Mouse (Mus musculus): Measurements from ENCODE around the gene Snx29.

The Snx29 gene

DNA sequence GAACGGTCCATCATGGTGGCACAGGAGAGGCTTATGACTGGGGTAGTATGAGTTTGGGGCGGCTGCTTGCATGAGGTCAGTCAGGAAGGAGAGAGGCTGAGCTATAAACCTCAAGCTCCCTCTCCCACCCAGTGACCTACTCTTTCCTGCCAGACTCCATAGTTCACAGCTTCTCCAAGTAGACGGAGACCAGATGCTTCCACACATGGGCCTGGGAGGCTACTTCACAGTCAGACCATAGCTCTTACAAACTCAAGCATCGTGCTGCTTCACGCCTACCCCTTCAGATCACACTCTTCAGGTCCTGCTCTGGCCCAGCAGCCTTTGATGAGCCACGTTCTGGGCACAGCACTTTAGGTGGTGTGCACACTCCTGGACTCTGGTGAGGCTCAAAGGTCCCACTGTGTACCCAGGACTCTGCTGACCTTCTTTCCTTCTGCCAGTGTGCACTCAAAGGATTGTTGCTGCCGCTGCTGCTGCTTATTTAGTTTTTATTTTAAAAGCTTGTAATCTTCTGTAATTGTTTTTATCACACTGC, 313.6 kb downstream of the Snx29 start:
- DNase-seq (ENCODE audit: low read depth, low spot score): no peak

DNA sequence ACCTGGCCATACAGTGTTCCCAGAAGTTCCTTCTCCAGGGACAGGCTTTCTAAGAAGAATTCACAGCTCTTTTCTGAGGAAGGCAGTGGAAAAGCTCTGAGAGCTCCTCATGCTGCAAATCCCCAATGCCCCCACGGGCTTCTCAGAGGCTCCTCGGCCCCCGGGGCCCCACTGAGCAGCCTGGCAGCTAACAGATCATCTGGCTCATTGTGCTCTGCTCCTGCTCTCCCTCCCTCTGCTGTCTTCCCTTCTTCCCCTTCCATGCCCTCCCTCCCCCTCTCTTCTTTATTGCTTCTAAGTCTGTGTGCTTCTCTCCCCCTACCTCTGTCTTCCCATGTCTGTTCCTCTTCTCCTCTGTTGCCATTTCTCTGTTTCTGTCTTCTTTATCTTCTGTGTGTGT, 314.2 kb downstream of the Snx29 start:
- no peak for DNase-seq (ENCODE audit: low read depth, low spot score)

DNA sequence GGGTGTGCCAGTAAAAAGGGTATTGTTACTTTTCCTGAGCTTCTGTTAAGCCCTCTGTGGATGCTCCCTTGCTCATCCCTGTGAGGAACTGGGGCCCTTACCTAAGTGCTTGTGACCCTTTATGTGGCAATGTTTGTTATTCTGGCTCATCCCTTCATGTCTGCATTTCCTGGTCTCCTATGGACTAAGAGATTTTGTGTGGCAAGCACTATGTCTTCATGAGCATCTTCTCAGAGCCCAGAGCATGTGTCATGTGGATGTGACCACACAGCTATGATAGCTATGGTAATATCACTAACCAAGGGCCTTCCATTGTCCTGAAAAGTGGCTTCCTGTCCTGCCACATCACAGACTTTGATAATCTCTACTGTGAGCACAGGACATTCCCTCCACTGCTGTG, 315.1 kb downstream of the Snx29 start:
- DNase-seq (ENCODE audit: low read depth, low spot score): no peak

DNA sequence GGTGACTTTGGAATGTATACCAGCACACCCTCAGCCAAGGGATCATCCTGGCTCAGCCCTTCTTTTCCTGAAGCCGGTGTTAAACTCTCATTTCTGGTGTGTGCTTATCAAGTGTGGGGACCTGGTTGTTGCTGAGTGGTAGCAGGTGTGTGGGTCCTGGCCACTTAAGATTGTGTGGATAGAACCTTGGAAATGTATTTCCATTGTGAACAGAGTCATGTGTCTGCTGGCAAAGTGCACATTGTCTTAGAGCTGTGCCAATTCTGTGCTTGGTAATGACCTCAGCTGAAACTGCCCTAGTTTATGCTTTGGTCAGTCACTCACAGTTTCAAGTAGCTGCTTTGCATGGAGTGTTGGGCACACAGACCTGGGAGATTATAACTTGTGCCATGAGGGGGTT, 316.0 kb downstream of the Snx29 start:
- no peak for DNase-seq (ENCODE audit: low read depth, low spot score)

DNA sequence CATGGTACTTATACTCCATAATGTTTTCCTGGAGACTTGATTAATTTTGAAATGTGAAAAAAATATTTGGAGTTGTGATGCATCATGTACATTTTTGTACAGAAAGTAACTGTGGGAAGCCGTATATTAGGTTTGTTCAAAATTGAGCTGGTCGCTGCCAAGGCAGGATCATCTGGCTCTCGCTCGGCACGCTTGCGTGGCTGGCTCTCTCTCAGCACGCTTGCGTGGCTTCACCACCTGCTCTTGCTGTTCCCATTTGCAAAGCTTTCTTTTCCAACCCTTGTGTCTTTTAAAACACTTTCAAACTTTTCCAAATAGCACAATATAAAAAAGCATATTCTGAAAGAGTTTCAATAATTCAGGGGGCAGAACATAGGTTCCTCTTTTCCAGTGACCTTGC, 317.2 kb downstream of the Snx29 start:
- DNase-seq (ENCODE audit: low read depth, low spot score): no peak

DNA sequence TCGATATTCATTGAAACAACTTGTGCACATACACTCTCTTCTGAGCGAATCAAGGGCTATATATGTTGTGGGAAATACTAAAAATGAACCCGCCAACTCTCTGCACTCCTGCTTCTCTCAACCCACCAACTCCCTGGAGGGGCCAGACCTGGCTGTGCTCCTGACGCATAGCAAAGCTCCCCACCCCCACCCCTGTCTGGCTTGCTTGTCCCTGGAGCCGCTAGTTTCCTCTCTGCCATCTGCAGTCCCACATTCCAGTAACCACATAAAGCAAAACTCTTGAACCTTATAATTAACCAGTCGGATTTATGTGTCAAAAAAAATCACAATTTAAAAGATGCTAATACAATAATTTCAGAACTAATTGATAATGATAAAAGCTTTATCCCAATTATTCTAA, 320.9 kb downstream of the Snx29 start:
- DNase-seq (ENCODE audit: low read depth, low spot score): no peak

DNA sequence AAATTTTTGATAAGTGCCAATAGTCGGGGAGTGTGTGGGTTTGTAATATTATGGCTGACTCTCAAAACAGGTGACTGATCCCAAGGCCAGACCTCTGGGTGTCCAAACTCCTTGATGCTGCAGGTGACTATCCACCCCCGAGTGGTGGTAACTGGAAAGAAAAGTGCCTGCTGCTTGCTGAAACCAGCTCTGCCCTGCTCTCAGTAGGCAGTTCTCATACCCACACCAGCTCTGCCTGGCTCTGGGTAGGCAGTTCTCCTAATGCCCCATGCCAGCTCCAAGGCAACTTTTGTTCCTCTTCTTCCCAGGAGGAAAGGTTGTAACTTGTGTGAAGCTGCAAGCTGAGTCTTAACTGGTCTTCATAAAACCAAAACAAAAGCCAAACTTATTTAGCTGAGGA, 321.7 kb downstream of the Snx29 start:
- DNase-seq (ENCODE audit: low read depth, low spot score): no peak

DNA sequence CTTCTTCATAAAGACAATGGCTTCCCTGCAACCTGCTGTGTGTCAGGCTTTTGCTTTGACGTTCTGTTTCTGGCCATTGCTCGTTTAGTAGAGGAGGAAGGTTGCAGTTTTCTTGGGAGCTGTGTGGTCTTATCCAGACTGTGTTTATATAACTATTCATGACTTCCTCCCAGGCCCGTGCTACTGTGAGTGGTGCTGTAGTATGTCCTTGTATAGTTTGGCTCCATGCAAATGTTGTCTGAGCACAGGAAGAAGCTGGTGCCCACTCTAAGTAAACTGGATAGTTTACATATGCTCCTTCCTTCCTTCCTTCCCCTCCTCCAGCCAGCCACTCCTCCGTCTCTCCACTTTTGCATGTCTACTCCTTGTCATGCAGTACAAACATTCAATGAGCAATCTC, 323.0 kb downstream of the Snx29 start:
- DNase-seq (ENCODE audit: low read depth, low spot score): no peak

DNA sequence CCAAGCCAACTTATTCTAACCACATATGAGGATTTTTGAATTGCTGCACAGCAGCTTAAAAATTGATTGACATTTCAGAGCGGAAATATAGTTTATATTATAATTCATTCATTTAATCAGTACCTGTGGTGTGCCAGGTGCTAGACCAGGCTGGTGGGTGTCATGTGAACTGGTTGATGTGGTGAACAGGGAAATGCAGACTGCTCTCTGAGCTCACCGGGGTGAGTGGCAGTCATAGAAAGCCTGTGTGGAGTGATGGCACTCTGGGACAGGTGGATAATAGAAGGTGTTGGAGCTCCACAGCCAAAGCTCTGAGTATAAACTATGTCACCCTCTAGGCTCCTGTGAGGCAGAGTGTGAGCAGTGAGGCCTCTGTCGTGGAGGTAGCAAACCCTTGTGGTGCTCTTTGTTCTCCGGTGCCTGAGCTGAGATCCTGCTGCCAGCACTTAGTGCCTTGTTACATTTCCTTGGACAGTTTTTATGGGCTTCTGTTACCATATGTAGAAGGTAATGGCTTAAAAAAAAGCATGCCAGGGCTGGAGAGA, 324.1 kb downstream of the Snx29 start:
- DNase-seq (ENCODE audit: low read depth, low spot score): no peak

DNA sequence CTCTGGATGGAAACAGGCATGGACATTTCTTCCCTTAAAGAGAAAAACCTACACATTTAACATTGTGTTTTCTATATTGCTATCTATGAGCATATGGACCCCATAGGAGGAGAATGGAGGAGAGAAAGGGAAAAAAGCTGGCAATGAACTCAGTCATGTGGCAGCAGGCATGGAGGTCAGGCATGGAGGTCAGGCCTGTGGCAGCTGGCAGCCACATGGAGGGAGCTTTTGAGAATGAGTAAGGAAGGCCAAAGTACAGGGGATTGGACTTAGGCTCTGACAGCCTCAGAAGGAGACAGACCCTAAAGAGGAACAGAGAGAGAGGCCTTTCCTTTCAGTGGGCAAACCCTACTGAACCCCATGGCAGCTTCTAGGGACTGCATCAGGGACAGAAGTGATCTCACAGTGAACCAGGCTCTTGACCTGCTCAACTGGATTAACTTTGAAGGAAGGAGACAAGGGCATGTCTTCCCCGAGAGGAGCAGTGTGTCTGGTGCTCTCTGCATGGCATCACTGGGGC, 325.5 kb downstream of the Snx29 start:
- no peak for DNase-seq (ENCODE audit: low read depth, low spot score)

DNA sequence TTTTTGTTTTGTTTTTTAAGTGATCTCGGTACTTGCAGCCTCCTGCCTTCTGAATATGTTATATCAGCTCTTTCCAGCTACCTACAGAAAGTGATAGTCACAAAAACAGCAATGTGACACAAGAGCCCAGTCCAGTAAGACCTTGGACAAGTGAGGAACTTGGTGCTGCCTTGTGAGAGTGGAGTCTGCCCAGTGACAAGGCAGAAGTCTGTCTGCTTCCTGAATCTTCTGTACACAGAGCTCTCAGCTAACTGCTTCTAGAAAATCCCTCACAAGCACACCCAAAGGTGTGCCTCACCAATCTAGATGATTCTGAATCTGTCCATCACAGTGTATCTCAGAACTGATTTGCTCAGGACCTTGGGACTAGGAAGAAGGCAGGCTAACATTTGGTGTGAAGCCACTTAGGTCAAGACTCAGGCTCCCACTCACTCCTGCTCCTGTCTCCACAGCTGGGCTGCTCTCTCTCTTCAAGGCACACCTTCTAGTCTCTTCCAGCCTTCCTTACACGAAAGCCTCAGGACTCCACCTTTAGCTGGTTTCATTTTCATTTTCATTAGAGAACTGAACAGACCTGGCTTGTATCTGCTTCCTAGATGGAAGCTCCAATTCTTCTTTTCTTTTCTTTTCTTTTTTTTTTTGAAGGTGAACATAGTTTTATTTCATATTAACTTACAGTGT, 330.1 kb downstream of the Snx29 start:
- DNase-seq (ENCODE audit: low read depth, low spot score): no peak

DNA sequence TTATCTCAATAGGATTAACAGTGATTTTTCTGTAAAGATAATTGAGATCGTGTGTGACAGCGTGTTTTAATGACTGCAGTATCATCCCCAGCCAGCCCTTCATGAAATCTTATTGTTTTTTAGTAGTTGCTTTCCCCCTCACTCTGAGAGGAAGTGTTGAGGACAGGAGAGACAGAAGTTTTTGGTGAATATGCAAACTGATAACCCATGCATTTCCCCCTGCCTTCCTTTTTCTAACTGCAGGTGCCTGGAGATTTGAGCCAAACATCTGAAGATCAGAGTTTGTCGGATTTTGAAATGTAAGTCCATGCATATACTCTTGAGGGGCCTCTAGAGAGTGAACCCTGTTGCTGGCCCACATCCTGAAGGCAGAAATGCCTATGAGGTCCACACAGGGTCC, 333.2 kb downstream of the Snx29 start:
- DNase-seq (ENCODE audit: low read depth, low spot score): no peak

DNA sequence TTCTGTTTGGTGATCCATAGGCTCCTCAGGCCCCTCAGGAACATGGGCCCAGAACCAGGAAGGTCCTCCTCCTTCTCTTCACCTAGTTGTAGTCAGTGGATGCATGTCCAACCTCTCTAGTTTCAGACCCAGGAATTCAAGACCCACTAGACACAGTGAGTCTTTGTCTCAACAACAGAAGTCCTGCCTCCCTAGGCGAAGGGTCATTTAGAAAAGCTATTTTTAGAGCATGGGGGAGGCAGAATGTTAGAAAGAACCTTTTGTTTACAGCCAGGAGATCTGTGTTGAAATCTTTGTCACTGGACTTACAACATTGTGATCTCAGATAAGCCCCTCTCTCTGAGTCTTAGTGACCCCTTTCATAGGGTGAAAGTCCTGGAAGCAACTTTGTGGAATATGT, 334.4 kb downstream of the Snx29 start:
- no peak for DNase-seq (ENCODE audit: low read depth, low spot score)

DNA sequence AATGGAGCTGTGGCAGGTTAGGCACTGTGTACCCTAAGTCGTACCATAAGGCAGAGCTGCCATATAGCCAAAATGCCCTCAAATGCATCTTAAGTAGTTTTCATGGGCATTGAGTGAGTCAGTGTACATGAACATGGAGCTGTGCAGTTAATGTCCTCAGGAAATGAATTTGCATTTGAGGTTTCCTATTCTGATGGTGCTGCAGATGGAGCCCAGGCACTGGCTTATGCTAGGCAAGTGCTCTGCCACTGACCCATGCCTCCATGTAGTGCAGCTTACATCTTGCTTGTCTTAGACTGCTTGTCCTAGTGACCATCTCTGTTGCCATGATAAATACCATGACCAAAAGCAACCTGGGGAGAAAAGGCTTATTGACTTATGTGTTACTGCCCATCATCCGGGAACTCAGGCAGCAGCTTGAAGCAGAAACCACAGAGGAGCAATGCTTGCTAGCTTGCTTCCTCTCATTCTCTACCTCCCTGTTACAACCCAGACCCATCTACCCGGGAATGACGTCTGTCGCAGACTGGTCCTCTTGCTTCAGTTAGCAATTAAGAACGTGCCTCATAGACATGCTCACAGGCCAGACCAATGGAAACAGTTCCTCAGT, 336.5 kb downstream of the Snx29 start:
- DNase-seq (ENCODE audit: low read depth, low spot score): no peak

DNA sequence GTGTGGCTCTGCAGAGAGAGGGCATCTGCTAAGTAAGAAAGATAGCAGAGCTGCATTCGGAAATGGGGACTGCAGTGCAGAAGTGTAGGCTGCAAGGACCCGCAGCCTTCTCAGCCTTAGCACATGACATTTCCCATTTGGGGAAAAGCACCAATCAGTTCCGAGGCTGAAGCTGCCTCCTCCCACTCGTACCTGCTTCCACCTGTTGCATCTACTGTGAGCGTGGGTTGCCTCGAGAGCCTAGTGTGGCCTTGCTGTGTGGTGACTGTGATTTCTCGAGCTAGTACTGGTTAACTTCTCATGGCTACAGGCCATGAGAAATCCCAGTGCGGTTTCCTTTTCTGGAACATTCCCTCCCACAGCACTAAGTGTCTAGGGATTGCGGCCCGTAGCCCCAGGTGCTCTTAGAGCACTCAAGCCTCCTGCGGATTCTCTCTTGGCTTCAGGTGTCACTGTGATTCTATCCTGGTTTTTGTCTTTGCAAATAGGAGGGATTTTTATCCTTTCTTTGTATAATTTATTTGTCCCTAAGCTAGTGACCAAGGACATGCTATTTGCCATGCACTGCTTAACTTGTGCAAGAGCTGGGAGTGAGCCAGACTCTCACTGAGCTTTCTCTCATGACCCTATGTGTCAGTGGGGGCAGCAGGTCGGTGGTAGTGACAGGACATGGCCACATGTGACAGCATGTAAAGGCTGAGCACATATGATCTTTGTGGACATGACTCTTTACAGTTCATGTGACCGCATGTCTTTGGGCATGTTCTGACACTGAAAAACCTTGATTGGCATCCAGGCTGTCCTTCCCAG, 342.4 kb downstream of the Snx29 start:
- DNase-seq (ENCODE audit: low read depth, low spot score): no peak

DNA sequence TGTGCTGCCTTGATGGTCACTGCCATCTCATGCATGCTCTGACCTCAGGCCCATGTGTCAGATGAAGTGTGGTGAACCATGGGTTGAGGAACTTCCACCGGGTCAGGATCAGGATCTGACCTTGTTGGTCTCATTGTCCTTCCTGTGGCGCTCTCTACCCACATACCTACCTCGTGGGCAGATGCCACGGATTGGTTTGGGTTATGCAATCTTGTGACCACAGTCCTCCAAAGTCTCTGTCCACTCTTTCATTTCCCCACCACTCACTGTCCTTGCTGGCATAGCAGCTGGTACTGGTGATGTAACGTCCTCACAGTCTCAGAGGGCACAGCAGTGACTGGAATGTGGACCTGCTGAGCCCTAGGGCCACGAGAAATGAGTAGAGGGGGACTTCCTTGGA, 343.2 kb downstream of the Snx29 start:
- no peak for DNase-seq (ENCODE audit: low read depth, low spot score)

DNA sequence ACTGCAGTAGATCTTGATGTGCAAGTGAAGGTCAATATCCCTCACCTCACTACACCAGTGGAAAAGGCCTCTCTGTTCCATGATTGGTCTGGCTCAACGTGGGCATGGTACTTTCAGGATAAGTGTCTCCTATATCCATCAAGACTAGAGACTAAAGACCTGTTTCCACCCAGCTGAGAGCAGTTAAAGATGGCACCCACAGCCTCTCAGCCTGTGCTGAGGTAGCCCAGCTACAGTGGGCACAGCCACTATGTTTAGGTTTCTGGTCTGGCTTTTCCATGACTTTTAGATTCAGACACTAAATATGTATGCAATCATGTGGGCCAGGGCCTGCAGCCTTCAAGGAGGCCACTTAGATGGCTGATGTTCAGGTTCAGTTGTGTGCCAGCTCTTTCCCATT, 345.7 kb downstream of the Snx29 start:
- DNase-seq (ENCODE audit: low read depth, low spot score): no peak

DNA sequence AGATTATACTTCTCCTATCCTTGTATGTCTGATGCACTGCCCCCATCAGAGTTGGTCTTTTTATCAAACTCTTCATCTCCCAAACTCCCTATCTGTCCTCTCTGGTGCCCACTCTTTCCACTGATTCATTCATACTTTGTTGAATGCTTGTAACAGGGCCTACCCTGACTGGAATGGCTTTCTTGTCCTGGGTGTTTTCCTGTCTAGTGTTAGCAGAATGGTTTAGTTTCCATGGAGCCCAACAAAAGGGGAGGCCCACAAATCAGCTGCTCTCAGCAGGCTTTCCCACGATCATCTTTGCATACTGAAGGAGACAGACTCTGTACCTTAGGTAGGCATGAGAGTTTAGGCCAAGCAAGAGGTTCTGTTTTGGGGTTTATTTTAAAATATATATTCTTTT, 346.2 kb downstream of the Snx29 start:
- DNase-seq (ENCODE audit: low read depth, low spot score): no peak

DNA sequence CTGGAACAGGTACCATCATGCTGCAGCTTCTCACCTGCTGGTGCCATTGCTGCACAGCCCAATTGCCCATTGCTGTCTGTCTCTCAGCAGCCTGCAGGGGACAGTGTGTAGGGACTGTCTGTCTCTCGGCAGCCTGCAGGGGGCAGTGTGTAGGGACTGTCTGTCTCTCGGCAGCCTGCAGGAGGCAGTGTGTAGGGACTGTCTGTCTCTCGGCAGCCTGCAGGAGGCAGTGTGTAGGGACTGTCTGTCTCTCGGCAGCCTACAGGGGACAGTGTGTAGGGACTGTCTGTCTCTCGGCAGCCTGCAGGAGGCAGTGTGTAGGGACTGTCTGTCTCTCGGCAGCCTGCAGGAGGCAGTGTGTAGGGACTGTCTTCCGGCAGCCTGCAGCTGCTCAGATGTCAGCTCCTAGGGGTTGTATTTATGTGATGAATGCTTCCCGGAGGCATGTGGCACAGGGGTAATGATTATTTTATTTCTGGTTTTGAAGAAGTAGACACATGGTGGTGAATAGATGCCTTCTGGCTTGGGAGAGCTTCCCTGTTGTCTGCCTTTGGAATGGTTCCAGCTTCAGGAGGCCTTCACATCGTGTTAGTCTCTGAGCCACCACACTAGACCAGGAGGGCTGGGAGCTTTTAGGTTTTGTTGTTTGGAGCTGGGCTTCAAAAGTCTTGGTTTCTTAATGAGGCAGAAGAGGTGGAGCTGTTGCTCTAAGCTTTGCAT, 347.7 kb downstream of the Snx29 start:
- DNase-seq (ENCODE audit: low read depth, low spot score): peak; percentile 17

DNA sequence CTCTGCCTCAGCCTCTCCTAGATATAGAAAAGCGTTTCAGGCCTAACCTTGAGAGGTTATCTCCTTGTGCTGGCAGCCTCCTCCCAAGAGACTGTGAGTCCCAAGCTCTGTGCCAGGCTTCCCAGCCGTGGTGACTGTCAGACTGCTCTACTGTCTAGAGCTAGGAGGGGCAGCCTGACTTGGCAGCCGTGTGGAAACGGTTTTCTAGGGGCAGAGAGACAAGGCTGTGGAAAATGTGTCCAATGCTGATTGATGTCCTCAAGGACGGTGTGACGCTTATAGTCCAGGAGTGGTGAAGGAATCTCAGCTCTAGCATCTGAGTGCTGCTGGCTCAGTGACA, 348.2 kb downstream of the Snx29 start:
- DNase-seq (ENCODE audit: low read depth, low spot score): no peak

DNA sequence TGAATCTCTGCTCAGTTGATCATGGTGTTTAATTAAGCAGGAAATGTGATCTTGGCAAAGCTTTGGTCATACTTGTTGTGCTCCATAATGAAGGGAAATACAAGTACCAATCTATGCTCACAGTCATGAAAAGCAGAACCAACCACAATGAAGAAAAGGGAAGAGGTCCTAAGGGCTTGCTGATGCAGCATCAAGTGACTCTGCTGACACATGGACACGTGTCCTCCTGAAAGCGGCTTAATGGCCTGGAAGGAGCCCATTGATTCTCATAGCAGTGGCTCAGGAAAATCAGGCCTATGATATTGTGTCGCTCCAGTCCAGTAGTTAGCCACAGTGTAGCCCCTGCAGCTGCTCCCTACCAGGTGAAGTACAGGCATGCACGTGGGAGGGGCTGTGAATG, 353.3 kb downstream of the Snx29 start:
- no peak for DNase-seq (ENCODE audit: low read depth, low spot score)

DNA sequence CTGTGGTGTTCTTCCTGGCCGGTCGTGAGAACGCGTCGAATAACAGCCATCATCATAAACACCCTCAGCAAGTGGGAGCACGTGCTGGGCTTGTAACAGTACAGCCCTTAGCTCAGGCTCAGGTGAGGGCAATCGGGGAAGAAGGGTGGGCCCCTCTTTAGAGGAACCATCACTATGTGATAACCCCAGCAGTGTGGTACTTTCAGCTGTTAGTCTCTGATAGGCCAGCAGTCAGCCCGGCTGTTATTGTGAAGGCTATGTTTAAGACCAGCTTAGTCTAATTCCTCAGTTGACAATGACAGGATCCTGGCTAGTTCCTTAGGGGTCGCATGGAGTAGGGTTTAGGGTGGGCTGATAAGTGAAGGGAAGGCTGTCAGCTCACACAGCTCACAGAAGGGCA, 362.6 kb downstream of the Snx29 start:
- no peak for DNase-seq (ENCODE audit: low read depth, low spot score)

Data from ZHBTc4 (cell line).